Mouse (Mus musculus): ENCODE results near the gene Tlk2. TPM values are rescaled to one million over a fixed set of nuclear protein-coding genes. Genes with fewer than 3 reads are reported as not detected.

Tlk2 gene
- polyA plus RNA-seq, 1 experiment from 2014 or later: 17.4 TPM

GRCm38 (mm10) chr11:105210007-105210406 lies 31.4 kb downstream of the Tlk2 start:
- Histone ChIP-seq H3K4me2 (no peak overlapping the region), H3K9me3 (no peaks in the 10 kb centered on the region), H3K27me3 (replicated peaks) (no peaks in the 10 kb centered on the region), H3K9ac (no peak overlapping the region), H3K27ac (no peak overlapping the region), H3K4me3 (replicated peaks) (no peak overlapping the region), H3K4me1 (no peaks in the 10 kb centered on the region), H3K36me3 (peaks cover 9% of the 10 kb centered on the region)
- ATAC-seq (ENCODE audit: insufficient read depth, low FRiP score, low read depth): no peak
- WGBS: 89% methylated on average over 1 of the region's 1 CpGs

GRCm38 (mm10) chr11:105214257-105214656 lies 35.6 kb downstream of the Tlk2 start:
- H3K36me3 ChIP-seq: peaks cover 6% of the 10 kb centered on the region
- H3K27ac ChIP-seq: no peak overlapping the region
- ATAC-seq (ENCODE audit: insufficient read depth, low FRiP score, low read depth): no peak
- H3K9ac ChIP-seq: no peak overlapping the region
- 100% methylated on average over 1 of the region's 1 CpGs for WGBS
- no peak overlapping the region for H3K4me2 ChIP-seq
- H3K4me3 ChIP-seq (replicated peaks): no peak overlapping the region
- no peaks in the 10 kb centered on the region for H3K9me3 ChIP-seq
- no peaks in the 10 kb centered on the region for H3K4me1 ChIP-seq
- H3K27me3 ChIP-seq (replicated peaks): no peaks in the 10 kb centered on the region

GRCm38 (mm10) chr11:105217771-105218170 lies 39.2 kb downstream of the Tlk2 start:
- H3K9ac ChIP-seq: no peak overlapping the region
- H3K4me3 ChIP-seq (replicated peaks): no peak overlapping the region
- H3K9me3 ChIP-seq: no peaks in the 10 kb centered on the region
- H3K4me2 ChIP-seq: no peak overlapping the region
- WGBS: 54% methylated on average over 2 of the region's 2 CpGs
- H3K36me3 ChIP-seq: peaks cover 6% of the 10 kb centered on the region
- H3K27ac ChIP-seq: no peak overlapping the region
- no peaks in the 10 kb centered on the region for H3K27me3 ChIP-seq (replicated peaks)
- no peaks in the 10 kb centered on the region for H3K4me1 ChIP-seq
- no peak for ATAC-seq (ENCODE audit: insufficient read depth, low FRiP score, low read depth)

GRCm38 (mm10) chr11:105234501-105234900 lies 55.9 kb downstream of the Tlk2 start:
- ATAC-seq (ENCODE audit: insufficient read depth, low FRiP score, low read depth): no peak
- H3K4me3 ChIP-seq (replicated peaks): no peak overlapping the region
- no peak overlapping the region for H3K27ac ChIP-seq
- H3K4me2 ChIP-seq: no peak overlapping the region
- no peaks in the 10 kb centered on the region for H3K4me1 ChIP-seq
- no peaks in the 10 kb centered on the region for H3K9me3 ChIP-seq
- no peaks in the 10 kb centered on the region for H3K27me3 ChIP-seq (replicated peaks)
- H3K36me3 ChIP-seq: 0 out of 2 replicates have a peak, but pooled peaks cover 3% of the 10 kb centered on the region
- 86% methylated on average over 2 of the region's 2 CpGs for WGBS
- H3K9ac ChIP-seq: no peak overlapping the region

GRCm38 (mm10) chr11:105240991-105241390 lies 62.4 kb downstream of the Tlk2 start:
- no peak overlapping the region for H3K9ac ChIP-seq
- no peak for ATAC-seq (ENCODE audit: insufficient read depth, low FRiP score, low read depth)
- peaks cover 15% of the 10 kb centered on the region; the same call in 1 of the 2 replicates for H3K36me3 ChIP-seq
- H3K4me3 ChIP-seq (replicated peaks): no peak overlapping the region
- no peaks in the 10 kb centered on the region for H3K4me1 ChIP-seq
- H3K9me3 ChIP-seq: no peaks in the 10 kb centered on the region
- no peak overlapping the region for H3K4me2 ChIP-seq
- no peak overlapping the region for H3K27ac ChIP-seq
- no peaks in the 10 kb centered on the region for H3K27me3 ChIP-seq (replicated peaks)

- Histone ChIP-seq H3K4me1 (no peaks in the 10 kb centered on the region), H3K27me3 (replicated peaks) (no peaks in the 10 kb centered on the region), H3K9me3 (no peaks in the 10 kb centered on the region), H3K4me3 (replicated peaks) (no peak overlapping the region), H3K27ac (no peak overlapping the region), H3K4me2 (no peak overlapping the region), H3K36me3 (peaks cover 29% of the 10 kb centered on the region), H3K9ac (no peak overlapping the region)
- 62% methylated on average over 1 of the region's 1 CpGs for WGBS
- no peak for ATAC-seq (ENCODE audit: insufficient read depth, low FRiP score, low read depth)
Observed at GRCm38 (mm10) chr11:105246369-105246768, 67.8 kb downstream of the Tlk2 start.

GRCm38 (mm10) chr11:105246785-105247184 lies 68.2 kb downstream of the Tlk2 start:
- Histone ChIP-seq H3K4me1 (no peaks in the 10 kb centered on the region), H3K9me3 (no peaks in the 10 kb centered on the region), H3K27ac (no peak overlapping the region), H3K36me3 (peaks cover 29% of the 10 kb centered on the region), H3K9ac (no peak overlapping the region), H3K4me2 (no peak overlapping the region), H3K4me3 (replicated peaks) (no peak overlapping the region), H3K27me3 (replicated peaks) (no peaks in the 10 kb centered on the region)
- 86% methylated on average over 6 of the region's 6 CpGs for WGBS
- ATAC-seq (ENCODE audit: insufficient read depth, low FRiP score, low read depth): no peak

GRCm38 (mm10) chr11:105247321-105247720 lies 68.7 kb downstream of the Tlk2 start:
- no peaks in the 10 kb centered on the region for H3K9me3 ChIP-seq
- no peaks in the 10 kb centered on the region for H3K27me3 ChIP-seq (replicated peaks)
- WGBS: 95% methylated on average over 5 of the region's 5 CpGs
- no peaks in the 10 kb centered on the region for H3K4me1 ChIP-seq
- no peak overlapping the region for H3K4me2 ChIP-seq
- no peak overlapping the region for H3K27ac ChIP-seq
- peaks cover 26% of the 10 kb centered on the region for H3K36me3 ChIP-seq
- ATAC-seq (ENCODE audit: insufficient read depth, low FRiP score, low read depth): no peak
- H3K9ac ChIP-seq: no peak overlapping the region
- H3K4me3 ChIP-seq (replicated peaks): no peak overlapping the region

GRCm38 (mm10) chr11:105259733-105260132 lies 81.1 kb downstream of the Tlk2 start:
- no peak overlapping the region for H3K27ac ChIP-seq
- no peak overlapping the region for H3K4me2 ChIP-seq
- no peaks in the 10 kb centered on the region for H3K27me3 ChIP-seq (replicated peaks)
- H3K4me3 ChIP-seq (replicated peaks): no peak overlapping the region
- peaks cover 28% of the 10 kb centered on the region for H3K36me3 ChIP-seq
- H3K9me3 ChIP-seq: no peaks in the 10 kb centered on the region
- H3K9ac ChIP-seq: no peak overlapping the region
- H3K4me1 ChIP-seq: no peaks in the 10 kb centered on the region
- 75% methylated on average over 3 of the region's 3 CpGs for WGBS
- ATAC-seq (ENCODE audit: insufficient read depth, low FRiP score, low read depth): no peak

- no peaks in the 10 kb centered on the region for H3K4me1 ChIP-seq
- no peak overlapping the region for H3K4me3 ChIP-seq (replicated peaks)
- no peaks in the 10 kb centered on the region for H3K9me3 ChIP-seq
- no peak overlapping the region for H3K4me2 ChIP-seq
- H3K36me3 ChIP-seq: peaks cover 27% of the 10 kb centered on the region
- WGBS: 84% methylated on average over 5 of the region's 5 CpGs
- no peak overlapping the region for H3K9ac ChIP-seq
- ATAC-seq (ENCODE audit: insufficient read depth, low FRiP score, low read depth): no peak
- no peak overlapping the region for H3K27ac ChIP-seq
- H3K27me3 ChIP-seq (replicated peaks): no peaks in the 10 kb centered on the region
Observed at GRCm38 (mm10) chr11:105261116-105261515, 82.5 kb downstream of the Tlk2 start.

GRCm38 (mm10) chr11:105261601-105262351 lies 83.2 kb downstream of the Tlk2 start:
- H3K27ac ChIP-seq: no peak overlapping the region
- H3K4me3 ChIP-seq (replicated peaks): no peak overlapping the region
- WGBS: 71% methylated on average over 4 of the region's 4 CpGs
- peaks cover 29% of the 10 kb centered on the region for H3K36me3 ChIP-seq
- no peaks in the 10 kb centered on the region for H3K27me3 ChIP-seq (replicated peaks)
- no peak overlapping the region for H3K9ac ChIP-seq
- H3K4me1 ChIP-seq: no peaks in the 10 kb centered on the region
- no peak for ATAC-seq (ENCODE audit: insufficient read depth, low FRiP score, low read depth)
- H3K9me3 ChIP-seq: no peaks in the 10 kb centered on the region
- no peak overlapping the region for H3K4me2 ChIP-seq

GRCm38 (mm10) chr11:105264506-105264905 lies 85.9 kb downstream of the Tlk2 start:
- H3K4me2 ChIP-seq: no peak overlapping the region
- H3K4me1 ChIP-seq: no peaks in the 10 kb centered on the region
- H3K36me3 ChIP-seq: peaks cover 22% of the 10 kb centered on the region
- H3K9ac ChIP-seq: no peak overlapping the region
- ATAC-seq (ENCODE audit: insufficient read depth, low FRiP score, low read depth): no peak
- H3K9me3 ChIP-seq: no peaks in the 10 kb centered on the region
- no peak overlapping the region for H3K27ac ChIP-seq
- no peak overlapping the region for H3K4me3 ChIP-seq (replicated peaks)
- H3K27me3 ChIP-seq (replicated peaks): no peaks in the 10 kb centered on the region

GRCm38 (mm10) chr11:105264988-105265387 lies 86.4 kb downstream of the Tlk2 start:
- H3K9me3 ChIP-seq: no peaks in the 10 kb centered on the region
- ATAC-seq (ENCODE audit: insufficient read depth, low FRiP score, low read depth): no peak
- H3K27ac ChIP-seq: no peak overlapping the region
- peaks cover 22% of the 10 kb centered on the region for H3K36me3 ChIP-seq
- no peaks in the 10 kb centered on the region for H3K27me3 ChIP-seq (replicated peaks)
- no peak overlapping the region for H3K4me3 ChIP-seq (replicated peaks)
- WGBS: 83% methylated on average over 3 of the region's 3 CpGs
- H3K9ac ChIP-seq: no peak overlapping the region
- no peak overlapping the region for H3K4me2 ChIP-seq
- H3K4me1 ChIP-seq: no peaks in the 10 kb centered on the region
